Mouse (Mus musculus): Measurements from ENCODE around the gene Spp1.

- TF ChIP-seq CTCF (IDR thresholded peaks at IDR 0.05; ENCODE audit: control insufficient read depth, insufficient read depth, insufficient read length) (no peak), MAX (IDR thresholded peaks at IDR 0.05) (no peak), USF1 (IDR thresholded peaks at IDR 0.05; ENCODE audit: low read depth) (no peak), MYOD1 (IDR thresholded peaks at IDR 0.05; ENCODE audit: control insufficient read depth, insufficient read length, low read depth) (no peak)
Observed at GRCm38 (mm10) chr5:104468586-104468985, 33.7 kb downstream of the Spp1 start.
